Mouse (Mus musculus) heart, adult 11 months (tissue): ENCODE measurements around the gene Gm49661.
A peak's percentile ranks its signal among the peaks of the same experiment; 100 is the strongest.

Source experiments
- DNase-seq: peaks from one replicate; pipeline ENCODE4 v3.0.0; 2022

Gene Gm49661

DNA sequence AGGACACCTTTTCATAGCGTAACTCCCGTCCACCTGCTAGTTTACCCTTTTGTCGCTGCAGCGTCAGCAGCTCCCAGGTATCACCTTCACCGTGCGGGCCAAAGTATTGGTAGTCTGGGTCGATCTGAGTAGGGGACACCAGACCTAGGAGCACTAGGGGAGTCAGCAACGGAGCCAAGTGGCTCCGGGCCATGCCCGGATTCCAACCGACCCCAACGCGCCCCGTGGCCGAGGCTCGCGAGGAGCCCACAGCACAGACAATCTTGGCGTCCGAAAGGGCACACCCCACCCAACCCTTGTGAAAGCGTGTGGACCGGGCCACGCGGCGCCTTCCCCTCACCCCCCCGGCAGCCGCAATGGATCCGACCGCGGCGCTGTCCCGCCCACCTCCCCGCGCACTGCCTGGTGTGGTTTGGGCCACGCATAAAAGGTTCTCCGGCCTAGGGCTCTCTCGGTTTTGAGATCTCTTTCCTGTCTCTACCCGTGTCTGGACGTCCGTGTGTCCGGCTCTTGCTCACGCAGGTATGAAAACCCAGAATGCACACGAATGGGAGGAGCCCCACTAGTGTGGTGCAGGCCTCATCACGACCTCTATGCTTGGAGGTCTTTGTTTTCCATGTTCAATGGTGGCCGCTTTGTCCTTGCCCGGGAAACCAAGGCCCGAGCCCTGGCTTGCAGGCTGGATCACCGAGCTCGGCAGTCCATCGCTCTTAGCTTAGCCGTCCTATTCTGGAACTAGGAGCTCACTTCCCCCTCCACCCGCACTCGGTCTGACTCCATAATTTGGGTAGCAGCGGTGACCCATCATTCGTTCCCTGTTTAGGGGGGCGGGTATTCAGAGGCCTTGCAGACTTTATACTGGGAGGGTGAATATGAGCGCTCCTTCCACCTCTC lies at the start of gene Gm49661, which contains the start of the genes Prdx2 and Rnaseh2a:
Gene Gm49661 (minus strand): TSS at position 193 of the 894 bp plus-strand sequence.
Gene Prdx2 (plus strand): TSS at position 347 of the 894 bp plus-strand sequence.
Gene Rnaseh2a (minus strand): TSS at position 527 of the 894 bp plus-strand sequence.
- DNase-seq, result peak; percentile 98

DNA sequence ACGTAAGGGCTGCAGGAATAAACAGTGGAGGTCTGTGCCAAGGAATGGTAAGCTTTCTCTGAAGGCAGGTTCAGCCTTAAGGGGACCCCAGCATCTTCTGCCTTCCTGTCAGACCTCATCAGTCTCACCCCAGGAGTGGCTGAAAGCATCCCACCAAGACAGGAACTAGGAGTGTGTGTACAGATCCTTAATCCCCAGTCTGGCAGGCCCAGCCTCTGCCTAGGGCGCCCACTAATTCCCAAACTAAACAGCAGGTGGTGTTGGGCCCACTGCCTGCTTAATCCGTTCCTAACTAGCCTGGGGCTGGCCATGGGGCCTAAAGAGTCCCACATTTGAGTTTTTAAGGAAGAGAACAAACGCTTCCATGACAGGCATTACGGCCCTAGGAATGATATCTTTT lies 48.0 kb upstream of the Gm49661 start:
- no peak for DNase-seq

DNA sequence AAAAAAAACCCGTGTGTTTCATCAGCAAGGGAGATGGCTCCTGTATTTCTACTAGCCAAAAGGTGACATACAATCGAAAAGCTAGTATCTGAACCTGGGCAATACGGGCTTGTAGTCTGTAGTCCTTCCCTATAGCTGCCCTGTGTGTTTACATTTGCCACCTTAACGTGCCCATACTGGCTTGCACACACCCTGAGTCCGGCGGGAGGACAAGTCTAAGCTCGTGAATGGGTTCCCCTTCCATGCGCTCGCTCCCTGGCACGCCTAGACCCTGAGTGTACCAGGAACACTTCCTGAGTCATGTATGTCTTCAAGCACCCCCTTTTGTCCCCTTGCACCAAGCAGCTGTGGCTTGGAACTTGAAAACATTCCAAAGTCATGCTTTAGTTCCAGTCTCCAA lies 47.5 kb upstream of the Gm49661 start:
- DNase-seq, result no peak

DNA sequence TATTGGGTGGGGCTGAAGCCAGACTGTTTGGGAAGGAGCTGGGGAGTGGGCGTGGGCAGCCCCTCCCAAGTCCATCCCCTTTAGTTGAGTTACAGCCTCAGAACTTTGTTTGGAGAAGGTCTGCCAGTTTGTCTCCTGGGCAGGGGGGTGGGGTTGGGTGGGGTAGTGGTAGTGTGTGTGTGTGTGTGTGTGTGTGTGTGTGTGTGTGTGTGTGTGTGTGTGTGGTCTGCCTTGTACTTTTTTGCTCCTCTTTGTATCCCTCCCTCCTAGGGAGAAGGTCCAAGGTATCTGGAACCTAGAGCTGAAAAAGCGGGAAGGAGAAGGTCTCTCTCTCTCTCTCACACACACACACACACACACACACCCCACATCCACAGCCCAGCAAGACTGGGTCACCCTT lies 45.2 kb upstream of the Gm49661 start, which contains the start of gene Best2:
Gene Best2 (minus strand): TSS at position 101 of the 400 bp plus-strand sequence.
- no peak for DNase-seq

DNA sequence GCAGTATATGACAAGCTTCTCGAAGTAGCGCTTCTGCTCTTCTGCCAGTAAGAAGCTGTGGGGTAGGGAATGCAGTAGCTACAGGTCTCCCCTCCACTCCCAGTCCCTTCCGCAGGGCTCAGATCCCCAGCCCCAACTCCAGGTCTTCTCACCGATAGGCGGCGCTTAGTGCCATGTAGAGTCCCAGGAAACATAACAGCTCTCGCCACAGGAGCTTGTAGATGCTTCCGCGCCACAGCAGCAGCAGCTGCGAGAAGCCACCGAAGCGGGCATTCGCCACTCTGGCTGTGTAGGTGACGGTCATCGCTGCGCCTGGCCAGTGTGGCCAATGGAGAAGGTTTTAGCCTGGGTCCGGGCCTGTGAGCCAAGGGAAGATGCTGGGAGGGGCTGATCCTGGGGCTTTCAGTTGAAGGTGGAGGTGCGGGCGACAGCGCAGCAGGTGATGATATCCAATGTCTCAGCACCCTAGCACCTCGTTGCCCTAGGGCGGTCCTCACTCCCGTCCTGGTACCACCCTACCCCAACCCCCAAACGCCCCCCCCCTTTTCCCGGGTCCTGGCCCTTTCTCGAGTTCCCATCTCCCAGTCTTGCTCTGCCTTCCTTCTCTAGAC lies 44.1 kb upstream of the Gm49661 start:
- DNase-seq, result peak; percentile 94

DNA sequence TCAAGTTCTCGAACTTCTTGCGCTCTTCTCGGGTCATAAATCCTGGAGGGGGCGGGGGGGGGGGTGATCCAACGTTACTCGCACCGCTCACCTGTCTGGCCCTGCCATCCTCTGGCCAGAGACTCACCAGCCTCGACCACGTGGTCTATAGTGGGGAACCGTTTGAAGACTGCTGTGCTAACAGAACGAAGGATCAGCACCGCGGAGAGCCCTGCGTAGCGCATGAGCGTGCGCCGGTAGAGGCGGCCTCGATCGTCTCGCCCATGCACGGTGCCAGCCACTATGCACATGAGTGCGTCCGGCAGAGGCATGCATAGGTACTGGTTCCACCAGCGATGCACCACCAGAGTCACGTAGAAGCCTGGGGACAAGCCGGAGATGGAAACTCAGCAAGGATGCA lies 42.0 kb upstream of the Gm49661 start:
- DNase-seq, result no peak

DNA sequence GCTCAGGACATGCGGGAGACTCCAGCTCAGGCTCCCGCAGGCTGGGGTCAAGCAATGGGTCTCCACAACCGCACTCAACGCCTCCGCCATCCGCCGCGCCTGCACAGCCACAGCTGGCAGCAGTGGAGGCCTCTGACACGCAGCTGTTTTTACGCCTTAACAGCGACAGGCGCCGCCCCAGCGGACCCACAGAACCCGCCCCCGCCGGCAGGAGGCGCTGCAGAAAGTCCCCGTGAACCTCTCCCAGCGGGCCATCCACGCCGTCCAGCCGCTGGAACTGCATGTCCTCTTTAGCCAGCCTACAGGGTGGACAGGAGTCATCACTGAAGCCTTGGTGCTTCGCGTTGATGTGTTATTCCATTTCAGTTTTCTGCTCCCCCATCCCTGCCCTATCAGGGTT lies 38.5 kb upstream of the Gm49661 start:
- no peak for DNase-seq

DNA sequence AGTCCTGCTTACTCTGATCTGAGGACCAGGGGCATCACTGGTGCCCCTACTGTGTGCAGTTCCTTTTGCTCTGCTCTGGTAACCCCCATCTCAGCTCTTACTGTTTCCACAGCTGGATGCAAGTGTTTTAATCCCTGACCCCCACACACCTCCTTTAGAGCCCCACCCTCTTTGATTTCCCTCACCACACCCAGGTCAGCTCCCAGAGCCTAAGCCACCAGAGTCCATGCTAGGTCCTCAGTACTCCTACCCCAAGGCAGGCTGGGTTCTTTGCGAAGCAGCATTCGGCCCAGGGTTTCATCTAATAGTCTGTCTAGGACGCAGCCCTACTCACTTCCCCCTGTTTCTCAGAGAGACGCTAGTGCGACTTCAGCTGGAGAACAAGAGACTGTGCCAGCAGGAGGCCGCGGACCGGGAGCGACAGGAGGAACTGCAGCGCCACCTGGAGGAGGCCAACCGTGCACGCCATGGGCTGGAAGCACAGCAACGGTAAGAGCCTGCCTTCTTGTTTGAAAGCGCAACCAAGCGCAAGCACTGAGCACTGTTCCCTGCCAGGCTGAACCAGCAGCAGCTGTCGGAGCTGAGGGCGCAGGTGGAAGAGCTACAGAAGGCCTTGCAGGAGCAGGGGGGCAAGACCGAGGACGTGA lies 28.5 kb upstream of the Gm49661 start:
- peak; percentile 98 for DNase-seq

DNA sequence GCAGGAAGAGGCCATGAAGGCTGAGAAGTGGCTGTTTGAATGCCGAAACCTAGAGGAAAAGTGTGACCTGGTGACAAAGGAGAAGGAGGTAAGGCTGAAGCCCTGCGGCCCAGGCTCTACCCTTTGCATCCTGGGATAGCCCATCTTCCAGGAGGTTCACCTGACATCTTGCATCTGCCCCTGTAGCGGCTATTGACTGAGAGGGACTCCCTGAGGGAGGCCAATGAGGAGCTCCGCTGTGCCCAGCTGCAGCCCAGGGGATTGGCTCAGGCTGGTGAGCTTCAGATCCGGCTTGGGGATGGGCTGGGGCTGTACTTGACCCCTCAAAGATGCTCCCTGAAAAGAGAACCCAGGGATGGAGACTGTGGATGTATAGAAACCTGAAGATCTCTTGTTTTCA lies 27.7 kb upstream of the Gm49661 start:
- DNase-seq, result peak; percentile 86

DNA sequence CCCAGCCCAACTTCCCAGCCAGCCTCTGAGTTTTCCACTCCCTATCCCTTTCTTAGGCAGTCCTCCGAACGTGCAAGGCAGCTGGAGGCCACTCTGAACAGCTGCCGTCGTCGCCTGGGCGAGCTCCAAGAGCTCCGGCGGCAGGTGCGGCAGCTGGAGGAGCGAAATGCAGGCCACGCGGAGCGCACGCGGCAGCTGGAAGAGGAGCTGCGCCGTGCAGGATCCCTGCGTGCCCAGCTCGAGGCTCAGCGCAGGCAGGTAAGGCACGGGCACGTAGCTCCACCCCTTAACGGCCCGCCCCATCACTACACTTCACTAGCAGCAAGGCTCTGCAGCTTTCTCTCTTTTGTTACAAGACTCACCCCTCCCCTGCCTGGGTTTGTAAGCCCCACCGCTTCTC lies 26.4 kb upstream of the Gm49661 start:
- DNase-seq, result peak; percentile 80

DNA sequence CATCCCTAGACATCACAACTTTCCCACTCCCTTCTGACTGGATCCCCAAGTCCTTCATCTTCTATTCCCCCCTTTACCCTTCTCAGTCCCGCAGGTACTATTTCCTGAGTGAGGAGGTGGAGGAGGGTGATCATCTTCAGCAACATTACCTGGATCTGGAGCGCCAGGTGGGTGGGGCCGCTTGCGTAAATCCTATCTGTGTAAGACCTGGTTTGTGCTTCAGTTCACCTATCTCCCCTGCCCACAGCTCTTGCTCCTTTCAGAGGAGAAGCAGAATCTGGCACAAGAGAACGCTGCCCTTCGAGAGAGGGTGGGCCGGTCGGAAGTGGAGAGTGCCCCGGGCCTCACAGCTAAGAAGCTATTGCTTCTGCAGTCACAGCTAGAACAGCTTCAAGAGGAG lies 25.1 kb upstream of the Gm49661 start:
- peak; percentile 82 for DNase-seq

DNA sequence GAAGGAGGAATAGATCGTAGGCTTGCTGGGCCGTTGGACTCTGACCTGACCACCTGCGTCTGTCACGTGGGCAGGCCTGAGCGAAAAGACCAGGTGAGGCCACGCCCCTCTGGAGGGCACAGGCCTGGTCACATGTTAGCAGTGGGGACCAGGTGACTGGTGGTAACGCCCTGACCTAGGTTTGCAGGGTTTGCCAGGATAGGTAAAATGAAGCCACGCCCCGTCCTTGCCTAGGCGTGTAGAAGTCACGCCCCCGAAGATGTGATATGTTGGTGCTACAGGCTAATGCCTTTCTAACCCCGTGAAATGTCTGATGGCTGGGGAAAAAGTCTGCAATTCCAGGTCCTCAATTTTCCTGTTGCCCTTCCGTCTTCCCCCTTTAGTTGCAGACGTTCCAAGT lies 21.6 kb upstream of the Gm49661 start:
- no peak for DNase-seq

DNA sequence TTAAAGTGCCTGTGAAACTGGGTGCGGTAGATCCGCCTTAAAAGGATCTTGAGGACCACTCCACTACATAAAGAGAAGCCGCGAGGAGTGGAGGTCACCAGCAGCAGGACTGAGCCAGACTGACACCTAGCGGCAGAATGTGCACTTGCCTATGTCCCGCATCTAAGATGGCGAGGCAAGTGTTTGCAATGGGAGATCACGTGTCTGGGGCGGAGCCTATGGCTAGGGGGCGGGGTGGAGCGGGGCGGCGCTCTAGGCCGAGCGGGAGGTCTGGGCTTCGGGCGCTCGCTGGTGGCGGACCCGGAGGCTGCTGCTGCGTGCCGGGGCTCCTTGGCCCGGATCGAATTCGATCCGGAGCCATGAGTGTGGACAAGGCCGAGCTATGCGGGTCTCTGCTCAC lies 21.1 kb upstream of the Gm49661 start, which contains the start of gene Hook2:
Gene Hook2 (plus strand): TSS at position 255 of the 400 bp plus-strand sequence.
- peak; percentile 100 for DNase-seq

DNA sequence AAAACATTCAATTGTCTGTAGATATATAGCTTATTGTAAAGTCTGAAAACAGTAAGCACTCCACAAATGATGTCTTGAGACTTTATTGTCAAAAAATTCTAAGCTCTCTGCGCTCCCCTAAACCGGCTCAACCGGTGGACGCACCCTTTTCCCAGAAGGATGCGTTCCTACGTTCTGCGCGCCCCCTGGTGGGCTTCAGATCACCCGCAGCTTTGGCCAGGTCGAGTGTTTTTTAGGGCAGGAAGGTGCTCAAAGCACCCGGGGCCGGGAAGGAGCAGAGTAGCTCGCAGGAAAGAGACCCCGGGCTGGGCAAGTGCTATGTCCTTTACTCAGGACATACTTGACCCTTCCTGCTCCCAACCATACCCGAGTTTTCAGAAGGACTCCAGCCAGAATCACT lies 20.6 kb upstream of the Gm49661 start:
- DNase-seq, result peak; percentile 99

DNA sequence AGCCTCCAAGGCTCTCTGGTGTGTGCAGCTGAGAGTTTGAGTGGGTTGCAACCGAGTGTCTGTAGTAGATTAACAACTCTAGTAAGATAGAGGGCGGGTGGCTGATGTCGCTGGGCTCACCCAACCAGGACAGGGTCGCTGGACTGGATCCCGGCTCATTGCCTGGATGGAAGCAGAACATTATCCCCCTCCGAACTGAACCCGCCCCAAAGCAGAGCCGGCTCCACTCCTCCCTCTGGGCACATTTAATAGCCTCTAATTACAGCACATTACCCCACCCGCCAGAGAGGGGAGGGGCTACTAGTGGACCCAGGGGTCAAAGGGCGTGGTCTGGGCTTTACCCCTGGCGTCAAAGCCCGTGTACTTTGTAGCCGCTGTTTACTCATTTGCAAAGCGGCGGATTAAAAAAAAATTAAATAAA lies 20.1 kb upstream of the Gm49661 start:
- peak; percentile 98 for DNase-seq

DNA sequence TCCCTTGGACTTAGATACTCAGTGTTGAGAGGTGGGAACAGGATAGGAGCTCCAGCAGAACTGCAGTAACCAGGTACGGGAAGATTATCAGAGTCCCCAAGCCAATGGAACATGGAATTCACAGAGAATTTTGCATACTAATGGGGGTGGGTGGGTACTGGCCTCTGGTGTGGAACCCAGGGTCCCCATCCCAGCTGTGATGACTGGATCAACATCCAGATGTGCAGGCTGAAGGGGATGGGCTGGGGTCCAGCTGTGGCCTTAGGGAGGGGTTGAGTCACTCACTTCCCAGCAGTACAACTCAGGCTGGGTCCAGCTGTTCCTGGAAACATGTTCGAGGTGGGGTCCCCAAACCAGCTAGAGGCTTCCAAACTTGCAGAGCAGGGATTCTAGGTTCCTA lies 18.7 kb upstream of the Gm49661 start:
- peak; percentile 98 for DNase-seq

DNA sequence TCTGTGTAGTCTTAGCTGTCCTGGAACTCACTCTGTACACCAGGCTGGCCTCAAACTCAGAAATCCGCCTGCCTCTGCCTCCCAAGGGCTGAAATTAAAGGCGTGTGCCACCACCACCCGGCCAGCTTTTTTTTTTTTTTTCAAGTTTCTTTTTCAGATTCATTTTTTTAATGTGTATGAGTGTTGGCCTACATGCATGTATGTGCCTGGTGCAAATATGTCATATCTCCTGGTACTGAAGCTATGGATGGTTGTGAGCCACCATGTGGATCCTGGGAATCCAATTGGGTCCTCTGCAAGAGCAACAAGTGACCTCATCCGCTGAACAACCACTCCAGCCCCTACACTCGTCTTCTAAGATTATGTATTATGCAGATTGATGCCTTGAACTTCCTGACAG lies 18.2 kb upstream of the Gm49661 start:
- DNase-seq, result no peak

DNA sequence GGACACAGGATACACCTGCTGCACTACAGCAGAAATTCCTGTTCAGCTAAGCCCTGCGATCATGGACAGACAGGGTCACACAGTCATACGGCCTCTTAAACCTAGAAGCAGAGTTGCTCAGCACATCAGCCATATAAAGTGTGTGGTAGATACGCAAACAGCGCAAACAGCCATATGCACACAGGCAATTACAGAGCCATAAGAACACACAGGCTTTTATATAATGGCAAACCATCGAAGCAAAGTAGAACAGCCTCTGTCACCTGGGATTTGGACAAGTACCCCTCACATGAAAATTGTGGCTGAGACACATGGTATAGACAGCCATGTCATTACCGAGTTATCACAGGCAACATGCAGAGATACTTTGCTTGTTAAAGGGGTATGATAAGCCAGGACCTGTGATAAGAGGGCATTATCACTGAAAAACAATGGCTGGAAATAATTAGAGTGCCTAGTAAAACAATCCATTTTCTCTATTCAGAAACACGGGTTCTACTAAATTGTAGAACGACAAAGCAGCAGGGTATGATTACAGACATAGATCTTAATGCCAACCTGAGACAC lies 17.2 kb upstream of the Gm49661 start:
- no peak for DNase-seq

DNA sequence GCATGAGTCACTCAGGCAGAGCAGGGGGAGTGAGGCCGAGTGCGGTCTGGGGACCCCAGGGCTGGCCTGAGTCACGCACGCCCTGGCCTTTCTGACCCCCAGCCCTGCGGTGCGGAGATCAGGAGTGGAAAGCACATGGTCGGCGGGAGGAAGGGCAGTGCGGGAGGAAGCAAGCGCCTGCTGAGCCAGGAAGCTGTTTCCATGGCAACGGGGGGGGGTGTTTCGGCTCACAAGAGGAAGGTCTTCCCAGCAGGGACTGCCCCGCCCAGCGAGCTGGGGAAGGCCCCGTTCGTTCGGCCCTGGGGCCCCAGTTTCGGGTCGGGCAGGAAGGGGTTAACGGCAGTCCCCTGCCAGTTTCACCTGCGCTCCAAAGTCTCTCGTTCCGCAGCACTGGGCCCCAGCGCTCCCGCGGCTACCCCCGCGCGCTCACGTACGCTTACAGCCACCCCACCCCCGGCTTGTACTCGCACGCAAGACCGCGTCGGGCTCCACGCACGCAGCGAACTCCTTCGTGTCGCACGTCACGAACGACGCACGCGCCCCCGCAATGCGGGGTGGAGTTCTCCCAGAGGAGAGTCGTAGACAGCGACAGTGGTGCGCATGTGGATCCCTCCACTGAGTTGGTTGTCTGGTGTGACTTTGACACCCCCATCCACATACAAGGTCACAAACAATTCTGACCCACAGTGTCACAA lies 16.6 kb upstream of the Gm49661 start:
- DNase-seq, result peak; percentile 100

DNA sequence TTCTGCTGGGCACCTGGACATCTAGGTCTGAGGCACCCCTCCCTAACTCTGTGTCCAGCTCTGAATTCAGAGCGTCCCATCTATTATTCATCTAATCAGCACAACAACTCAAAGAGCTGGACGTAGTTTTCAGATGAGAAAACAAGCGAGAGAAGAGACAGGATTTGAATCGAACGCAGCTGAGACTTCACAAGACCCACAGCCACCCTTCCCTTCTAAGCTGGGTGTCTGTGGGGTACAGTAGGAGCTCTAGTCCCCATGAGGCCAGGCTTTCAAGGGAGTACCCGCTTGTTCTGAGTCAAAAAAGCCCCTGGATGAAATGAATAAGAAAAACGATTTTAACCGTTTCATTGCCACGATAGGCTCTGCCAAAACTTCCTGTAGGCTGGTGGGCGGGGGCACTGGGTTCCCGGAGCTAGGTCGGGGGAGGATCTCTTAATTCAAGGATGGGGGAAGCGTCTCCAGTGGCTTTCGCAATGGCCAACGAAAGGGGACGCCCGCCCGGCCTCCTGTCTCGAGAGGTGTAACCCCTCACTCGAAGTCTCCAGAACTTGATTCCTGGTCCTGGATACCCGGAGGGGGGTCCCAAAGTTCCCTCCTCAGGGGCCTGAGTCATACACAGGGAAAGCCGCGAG lies 15.9 kb upstream of the Gm49661 start:
- no peak for DNase-seq

DNA sequence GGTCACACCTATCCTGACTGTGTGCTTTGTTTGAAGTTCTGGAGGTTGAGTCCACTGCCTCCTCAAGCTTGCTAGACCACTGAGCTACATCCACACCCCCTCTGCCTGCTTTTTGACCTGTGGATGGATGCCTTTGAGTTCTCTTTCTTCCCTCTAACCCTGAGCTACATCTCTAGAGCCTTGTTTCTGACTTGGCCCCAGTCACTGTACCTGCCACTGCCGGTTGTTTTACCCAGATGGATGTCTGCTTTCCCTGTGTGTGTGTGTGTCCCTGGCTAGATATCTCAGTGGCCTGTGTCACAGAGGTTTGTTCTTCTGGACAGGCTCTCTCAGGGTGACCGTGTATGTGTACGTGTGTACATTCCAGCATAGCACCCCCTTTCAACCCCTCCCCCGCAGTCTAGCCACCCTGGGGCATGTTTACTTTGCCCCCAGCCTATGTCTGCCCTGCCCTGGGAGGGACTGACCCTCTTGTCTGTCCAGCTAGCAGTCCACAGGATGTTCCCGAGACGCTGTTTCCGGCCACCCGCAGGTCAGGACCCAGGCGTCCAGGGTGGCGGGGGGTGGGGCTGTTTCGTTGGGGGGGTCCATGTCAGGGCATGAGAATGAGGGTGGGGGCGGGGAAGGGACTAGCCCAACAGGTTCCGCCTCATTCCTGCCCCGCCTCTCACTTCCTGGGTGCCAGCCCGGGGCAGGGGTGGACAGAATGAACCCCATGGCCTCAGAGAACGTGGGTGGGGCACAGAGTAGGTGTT lies 15.2 kb upstream of the Gm49661 start:
- DNase-seq, result peak; percentile 98
